In genomic region chr16:74900835-74901234, GRCm38 (mm10) we compare ENCODE assay signal across 10 mouse cellular contexts.
DNase-seq lines count a peak whose midpoint lies in the region; ATAC-seq and TF ChIP-seq lines count a peak whose summit lies in the region.
"Had no signal": no experiment of that assay in that cellular context is flagged by ENCODE, and none has a peak within 500 bp of the region (broad histone marks: within the 10 kb centered on the region; RNA-seq: fewer than 3 reads in every experiment).

No protein-coding gene starts in this region.

- H3K27ac ChIP-seq in hindbrain, embryonic 16.5 days (ENCODE audit: low read depth, low read length) = no peak overlapping the region
- no peak overlapping the region for H3K27ac ChIP-seq in hindbrain, embryonic 12.5 days
- H3K27ac ChIP-seq in intestine, postnatal 0 days (ENCODE audit: low read depth, low read length) = no peak overlapping the region; the same call in 1 of the 2 replicates
- H3K27ac ChIP-seq: heart, adult 2 months; neural tube, embryonic 12.5 days had no signal

- TF ChIP-seq CTCF in intestine, postnatal 0 days (IDR thresholded peaks at IDR 0.05; ENCODE audit: low read depth) = no peak

- 55% methylated on average over 7 of the region's 7 CpGs for WGBS in hindbrain, embryonic 16.5 days
- 62% methylated on average over 7 of the region's 7 CpGs for WGBS in hindbrain, embryonic 12.5 days
- WGBS in intestine, postnatal 0 days = 50% methylated on average over 7 of the region's 7 CpGs

- peak; percentile 69 for DNase-seq in brain, adult 2 months (ENCODE audit: low read depth, low spot score)
- DNase-seq in cerebellum, postnatal 36 days = peak; percentile 5 to 6
- DNase-seq in layer of hippocampus, adult 18-20 months (ENCODE audit: low spot score in 2 of 2) = peak; percentile 25 to 31
- peak; percentile 35 to 39 for DNase-seq in right cerebral cortex, postnatal 10 days (ENCODE audit: low spot score in 2 of 2)
- no peak for DNase-seq in spleen, adult 12 weeks (ENCODE audit: low spot score)

- no peaks in the 10 kb centered on the region for H3K27me3 ChIP-seq in hindbrain, embryonic 16.5 days (replicated peaks; ENCODE audit: control insufficient read depth, insufficient read depth, low read length)
- H3K27me3 ChIP-seq in hindbrain, embryonic 12.5 days = no peaks in the 10 kb centered on the region
- no peaks in the 10 kb centered on the region for H3K27me3 ChIP-seq in intestine, postnatal 0 days (replicated peaks; ENCODE audit: control insufficient read depth, insufficient read depth, low read length)
- H3K27me3 ChIP-seq: neural tube, embryonic 12.5 days had no signal

- H3K4me3 ChIP-seq in hindbrain, embryonic 16.5 days (ENCODE audit: low read length) = no peak overlapping the region
- no peak overlapping the region for H3K4me3 ChIP-seq in hindbrain, embryonic 12.5 days
- H3K4me3 ChIP-seq in intestine, postnatal 0 days (ENCODE audit: low read depth, low read length) = no peak overlapping the region
- H3K4me3 ChIP-seq: heart, adult 2 months; neural tube, embryonic 12.5 days had no signal

- H3K36me3 ChIP-seq in hindbrain, embryonic 16.5 days (ENCODE audit: control insufficient read depth, insufficient read depth, low read length) = no peaks in the 10 kb centered on the region
- no peaks in the 10 kb centered on the region for H3K36me3 ChIP-seq in hindbrain, embryonic 12.5 days
- no peaks in the 10 kb centered on the region for H3K36me3 ChIP-seq in intestine, postnatal 0 days (ENCODE audit: control insufficient read depth, insufficient read depth)
- H3K36me3 ChIP-seq: neural tube, embryonic 12.5 days had no signal

- peak overlapping the region; percentile 19; the same call in 1 of the 2 replicates for H3K4me2 ChIP-seq in hindbrain, embryonic 16.5 days (ENCODE audit: low read length)
- H3K4me2 ChIP-seq in hindbrain, embryonic 12.5 days (replicated peaks) = no peak overlapping the region
- H3K4me2 ChIP-seq in intestine, postnatal 0 days (replicated peaks; ENCODE audit: low read depth) = no peak overlapping the region
- H3K4me2 ChIP-seq: neural tube, embryonic 12.5 days had no signal

- H3K9ac ChIP-seq in hindbrain, embryonic 16.5 days (ENCODE audit: low read depth, low read length) = no peak overlapping the region
- H3K9ac ChIP-seq in hindbrain, embryonic 12.5 days = no peak overlapping the region
- H3K9ac ChIP-seq in intestine, postnatal 0 days (ENCODE audit: low read depth, low read length) = no peak overlapping the region
- H3K9ac ChIP-seq: neural tube, embryonic 12.5 days had no signal

- peak; percentile 56; the same call in 1 of the 2 replicates for ATAC-seq in hindbrain, embryonic 16.5 days
- ATAC-seq in hindbrain, embryonic 12.5 days (ENCODE audit: low FRiP score) = no peak
- no peak for ATAC-seq in intestine, postnatal 0 days

- no peaks in the 10 kb centered on the region for H3K9me3 ChIP-seq in hindbrain, embryonic 16.5 days (ENCODE audit: control insufficient read depth, low read length)
- H3K9me3 ChIP-seq in hindbrain, embryonic 12.5 days (replicated peaks) = no peaks in the 10 kb centered on the region
- H3K9me3 ChIP-seq in intestine, postnatal 0 days (ENCODE audit: control insufficient read depth) = no peaks in the 10 kb centered on the region
- H3K9me3 ChIP-seq: neural tube, embryonic 12.5 days had no signal

- no peaks in the 10 kb centered on the region for H3K4me1 ChIP-seq in hindbrain, embryonic 16.5 days (ENCODE audit: control insufficient read depth, insufficient read depth, low read depth, low read length)
- no peaks in the 10 kb centered on the region for H3K4me1 ChIP-seq in hindbrain, embryonic 12.5 days
- no peaks in the 10 kb centered on the region for H3K4me1 ChIP-seq in intestine, postnatal 0 days (replicated peaks; ENCODE audit: control insufficient read depth, insufficient read depth, low read length)
- H3K4me1 ChIP-seq: neural tube, embryonic 12.5 days had no signal
